Mouse (Mus musculus) embryonic fibroblast, embryonic 13.5 days (primary cell): ENCODE results near the gene Ccdc78. TPM values are rescaled to one million over a fixed set of nuclear protein-coding genes. Genes with fewer than 3 reads are reported as not detected.

ENCODE experiments used
- H3K27ac ChIP-seq: 2 replicates; pipeline ENCODE4 v1.5.1; 2012; ENCODE audit warnings: low read length, control low read depth, inconsistent platforms; ENCODE audit not compliant: insufficient read depth
- H3K4me1 ChIP-seq: 2 replicates; pipeline ENCODE4 v1.6.1; 2011; ENCODE audit warnings: low read length; ENCODE audit not compliant: control insufficient read depth, insufficient read depth
- H3K4me3 ChIP-seq: 2 replicates; pipeline ENCODE4 v1.5.1; 2011; ENCODE audit warnings: mild to moderate bottlenecking, control low read depth, low read length; ENCODE audit not compliant: insufficient read depth
- CTCF ChIP-seq: IDR thresholded peaks from 2 replicates; pipeline ENCODE4 v1.5.1; 2011; ENCODE audit warnings: mild to moderate bottlenecking, control low read depth, low read length, moderate library complexity, borderline replicate concordance; ENCODE audit not compliant: insufficient read depth
- POLR2A ChIP-seq: IDR thresholded peaks from 2 replicates; pipeline ENCODE4 v1.6.1; 2011; ENCODE audit warnings: low read depth, mild to moderate bottlenecking, control low read depth, low read length, moderate library complexity
- polyA plus RNA-seq: library from polyadenylated mRNA; stranded (reverse); fragments of >200 nt; gene quantifications from 2 replicates; pipeline ENCODE4 v1.2.4, GENCODE M21; 2011; ENCODE audit warnings: low read depth; ENCODE audit not compliant: missing spikeins, insufficient read length

Gene Ccdc78
- polyA plus RNA-seq, 1 experiment = not detected

- H3K27ac ChIP-seq = no peak within 1 kb of the TSS
- no peak for TF ChIP-seq POLR2A
- TF ChIP-seq CTCF = no peak
- H3K4me1 ChIP-seq = 0 out of 2 replicates have a peak, but pooled peaks cover 3% of the 10 kb centered on the region
- peak within 1 kb of the TSS; percentile 68 for H3K4me3 ChIP-seq
Observed at GRCm38 (mm10) chr17:25808789-25809605, 22.6 kb downstream of the Ccdc78 start, which contains the start of gene Fbxl16. TSS of gene Fbxl16 (plus strand) at chr17:25809085.

- no peak for TF ChIP-seq CTCF
- TF ChIP-seq POLR2A = no peak
- Histone ChIP-seq H3K4me1 (0 out of 2 replicates have a peak, but pooled peaks cover 3% of the 10 kb centered on the region), H3K27ac (no peak overlapping the region), H3K4me3 (peak overlapping the region; percentile 68)
Observed at GRCm38 (mm10) chr17:25809606-25810340, 23.4 kb downstream of the Ccdc78 start.

GRCm38 (mm10) chr17:25810890-25811289 lies 24.5 kb downstream of the Ccdc78 start:
- TF ChIP-seq POLR2A (no peak), CTCF (no peak)
- no peak overlapping the region for H3K4me3 ChIP-seq
- 0 out of 2 replicates have a peak, but pooled peaks cover 3% of the 10 kb centered on the region for H3K4me1 ChIP-seq
- no peak overlapping the region for H3K27ac ChIP-seq

- TF ChIP-seq POLR2A = no peak
- TF ChIP-seq CTCF = peak; percentile 56; the same call in 1 of the 2 replicates
- H3K27ac ChIP-seq = no peak overlapping the region
- no peaks in the 10 kb centered on the region for H3K4me1 ChIP-seq
- H3K4me3 ChIP-seq = no peak overlapping the region
Observed at GRCm38 (mm10) chr17:25813471-25813870, 27.1 kb downstream of the Ccdc78 start.

- Histone ChIP-seq H3K27ac (no peak overlapping the region), H3K4me3 (no peak overlapping the region), H3K4me1 (no peaks in the 10 kb centered on the region)
- TF ChIP-seq POLR2A = no peak
- no peak for TF ChIP-seq CTCF
Observed at GRCm38 (mm10) chr17:25817662-25818061, 31.3 kb downstream of the Ccdc78 start.

GRCm38 (mm10) chr17:25818851-25819780 lies 32.7 kb downstream of the Ccdc78 start:
- Histone ChIP-seq H3K4me1 (peaks cover 1% of the 10 kb centered on the region; the same call in 1 of the 2 replicates), H3K4me3 (no peak overlapping the region), H3K27ac (no peak overlapping the region)
- TF ChIP-seq POLR2A = no peak
- TF ChIP-seq CTCF = no peak

- TF ChIP-seq CTCF (no peak), POLR2A (peak; percentile 71)
- Histone ChIP-seq H3K4me1 (peaks cover 5% of the 10 kb centered on the region; the same call in 1 of the 2 replicates), H3K4me3 (peak within 1 kb of the TSS; percentile 82), H3K27ac (no peak within 1 kb of the TSS)
Observed at GRCm38 (mm10) chr17:25823452-25823851, 37.1 kb downstream of the Ccdc78 start, which contains the start of gene Wdr24. TSS of gene Wdr24 (plus strand) at chr17:25823627.

GRCm38 (mm10) chr17:25824362-25825142 lies 38.2 kb downstream of the Ccdc78 start:
- H3K4me1 ChIP-seq = peaks cover 5% of the 10 kb centered on the region; the same call in 1 of the 2 replicates
- H3K4me3 ChIP-seq = peak overlapping the region; percentile 82
- TF ChIP-seq CTCF = no peak
- TF ChIP-seq POLR2A = no peak
- H3K27ac ChIP-seq = no peak overlapping the region
